In the genomic region with DNA sequence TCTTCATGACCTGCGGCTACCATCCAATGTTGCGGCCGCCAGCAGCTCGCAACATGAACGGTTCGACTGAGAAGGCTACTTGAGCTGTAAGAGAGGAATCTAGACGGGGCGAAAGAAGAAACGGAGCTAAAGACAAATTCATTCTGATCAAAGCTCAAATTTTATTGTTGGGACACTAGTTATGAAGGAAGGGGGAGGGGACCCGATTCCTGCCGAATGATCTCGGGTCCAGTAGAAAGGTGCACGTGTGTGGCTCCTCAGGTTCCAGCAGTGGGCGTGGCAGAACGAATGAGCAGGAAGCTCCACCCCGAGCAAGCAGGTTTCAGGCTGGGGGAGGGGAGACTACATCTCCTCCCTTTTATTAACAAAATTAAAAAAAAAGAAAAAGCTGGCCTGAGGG, we compare ENCODE assay signal across 3 mouse cellular contexts. TPM values are rescaled to one million over a fixed set of nuclear protein-coding genes. Genes with fewer than 3 reads are reported as not detected.
"Had no signal": no experiment of that assay in that cellular context is flagged by ENCODE, and none has a peak within 500 bp of the region (broad histone marks: within the 10 kb centered on the region; RNA-seq: fewer than 3 reads in every experiment).

No protein-coding gene starts in this region.

RNA-seq across cellular contexts. Expression of a gene that starts 4.5 kb away (rescaled TPM):
- polyA plus RNA-seq: urinary bladder, adult 2 months had no signal

RNA-seq across cellular contexts. Expression of a gene that starts 45.8 kb away (rescaled TPM):
- polyA plus RNA-seq: thymus, postnatal 0 days; urinary bladder, adult 2 months had no signal

RNA-seq across cellular contexts. Expression of a gene that starts 49.6 kb away (rescaled TPM):
- polyA plus RNA-seq: neural tube, embryonic 14.5 days had no signal
